Mouse (Mus musculus): ENCODE results near the gene Trappc2l.

Gene Trappc2l

GRCm38 (mm10) chr8:122656056-122656999 is 44.9 kb downstream of the Trappc2l start:
- no peak for DNase-seq (ENCODE audit: low read depth)

GRCm38 (mm10) chr8:122658149-122658806 is 46.8 kb downstream of the Trappc2l start:
- DNase-seq (ENCODE audit: low read depth): no peak

GRCm38 (mm10) chr8:122658807-122659160 is 47.3 kb downstream of the Trappc2l start:
- DNase-seq (ENCODE audit: low read depth): no peak

- DNase-seq (ENCODE audit: low read depth): no peak
Observed at GRCm38 (mm10) chr8:122660022-122660421, 48.6 kb downstream of the Trappc2l start.

GRCm38 (mm10) chr8:122661138-122661537 is 49.7 kb downstream of the Trappc2l start:
- DNase-seq (ENCODE audit: low read depth): peak; percentile 73

- no peak for DNase-seq (ENCODE audit: low read depth)
Observed at GRCm38 (mm10) chr8:122661894-122662293, 50.5 kb downstream of the Trappc2l start.

- no peak for DNase-seq (ENCODE audit: low read depth)
Observed at GRCm38 (mm10) chr8:122663106-122663505, 51.7 kb downstream of the Trappc2l start.

GRCm38 (mm10) chr8:122663670-122664069 is 52.2 kb downstream of the Trappc2l start:
- DNase-seq (ENCODE audit: low read depth): no peak

- no peak for DNase-seq (ENCODE audit: low read depth)
Observed at GRCm38 (mm10) chr8:122665221-122665620, 53.8 kb downstream of the Trappc2l start.

GRCm38 (mm10) chr8:122665667-122666316 is 54.4 kb downstream of the Trappc2l start:
- DNase-seq (ENCODE audit: low read depth): no peak

Measured in fibroblast of lung, adult 2 months (primary cell).